Mouse (Mus musculus) thymus, adult 2 months (tissue): Measurements from ENCODE around the gene Zfp362.

Experiments used
- CTCF ChIP-seq: fragments of 200-500 bp; IDR thresholded peaks from 2 replicates; pipeline ENCODE4 v1.5.1; 2012; ENCODE audit warnings: mild to moderate bottlenecking, control low read depth, low read length, moderate library complexity, borderline replicate concordance; ENCODE audit not compliant: control insufficient read depth, poor library complexity, insufficient read depth; ENCODE audit errors: extremely low read depth
- POLR2A ChIP-seq: fragments of 200-500 bp; IDR thresholded peaks from 2 replicates; pipeline ENCODE4 v1.6.1; 2012; ENCODE audit warnings: mild to moderate bottlenecking, low read length, control low read depth, moderate library complexity; ENCODE audit not compliant: control insufficient read depth, poor library complexity, insufficient read depth; ENCODE audit errors: extremely low read depth

- TF ChIP-seq POLR2A (no peak), CTCF (no peak)
Observed at GRCm38 (mm10) chr4:128751006-128751405, 54.8 kb downstream of the Zfp362 start.
